Mouse (Mus musculus): ENCODE measurements at regions not wholly inside any gene's neighbourhood (a gene's known extent, or its start where the extent isn't known, plus 50 kb on each side); places are given as distances from the start of the nearest gene placed in this dataset.
"Not testable (repeated sequence)": the region's sequence is repeated elsewhere in the genome, so short reads cannot be mapped to it uniquely, and the experiment has no call there.

GRCm38 (mm10) chr6:133724627-133725026, 128.9 kb downstream of the Kap start:
- DNase-seq (ENCODE audit: low spot score); H3K36me3 ChIP-seq (ENCODE audit: control insufficient read depth, insufficient read depth, low read length): not testable (repeated sequence)

DNA sequence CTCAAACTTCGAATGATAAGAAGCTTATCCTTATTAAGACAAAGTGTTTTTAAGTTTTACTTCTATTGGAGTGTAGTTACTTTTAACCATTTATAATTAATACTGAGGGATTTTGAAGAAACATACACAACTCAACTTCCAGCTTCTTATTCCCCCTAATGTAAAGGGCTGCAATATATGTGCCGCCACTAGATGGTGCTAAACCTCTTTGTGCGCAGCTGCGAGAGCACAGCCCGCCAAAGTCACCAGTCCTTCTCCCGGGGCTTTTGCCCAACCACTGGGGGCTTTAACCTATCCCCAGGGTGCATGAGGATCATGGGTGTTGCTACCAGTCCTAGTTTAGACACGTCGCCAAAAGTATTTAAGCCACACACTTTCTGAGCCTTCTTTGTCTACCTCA, 146.8 kb downstream of the Kap start:
- 3% methylated on average over 8 of the region's 8 CpGs for WGBS
- H3K36me3 ChIP-seq (ENCODE audit: control insufficient read depth, insufficient read depth, low read length); H3K9ac ChIP-seq (ENCODE audit: low read length); H3K27me3 ChIP-seq (ENCODE audit: control insufficient read depth, insufficient read depth, low read length); H3K4me3 ChIP-seq (ENCODE audit: low read depth, low read length); H3K4me1 ChIP-seq (replicated peaks; ENCODE audit: control insufficient read depth, insufficient read depth, low read length); H3K9me3 ChIP-seq (ENCODE audit: control insufficient read depth, low read length); H3K27ac ChIP-seq (ENCODE audit: low read depth, low read length): not testable (repeated sequence)
- DNase-seq (ENCODE audit: low spot score) (peak; percentile 54), ATAC-seq (replicated peaks; ENCODE audit: low FRiP score) (peak; percentile 77)
- H3K4me2 ChIP-seq (ENCODE audit: low read depth, low read length, severe bottlenecking), result peak overlapping the region; percentile 11; the same call in 1 of the 2 replicates

More at GRCm38 (mm10) chr6:133724627-133725026, 128.9 kb downstream of the Kap start:
- H3K9ac ChIP-seq (ENCODE audit: low read length); H3K27me3 ChIP-seq (ENCODE audit: control insufficient read depth, insufficient read depth, low read length); H3K4me2 ChIP-seq (ENCODE audit: low read depth, low read length, severe bottlenecking); H3K9me3 ChIP-seq (ENCODE audit: control insufficient read depth, low read length); H3K4me3 ChIP-seq (ENCODE audit: low read depth, low read length); H3K4me1 ChIP-seq (replicated peaks; ENCODE audit: control insufficient read depth, insufficient read depth, low read length); H3K27ac ChIP-seq (ENCODE audit: low read depth, low read length); ATAC-seq (replicated peaks; ENCODE audit: low FRiP score): not testable (repeated sequence)
- WGBS, result 70% methylated on average over 6 of the region's 6 CpGs

DNA sequence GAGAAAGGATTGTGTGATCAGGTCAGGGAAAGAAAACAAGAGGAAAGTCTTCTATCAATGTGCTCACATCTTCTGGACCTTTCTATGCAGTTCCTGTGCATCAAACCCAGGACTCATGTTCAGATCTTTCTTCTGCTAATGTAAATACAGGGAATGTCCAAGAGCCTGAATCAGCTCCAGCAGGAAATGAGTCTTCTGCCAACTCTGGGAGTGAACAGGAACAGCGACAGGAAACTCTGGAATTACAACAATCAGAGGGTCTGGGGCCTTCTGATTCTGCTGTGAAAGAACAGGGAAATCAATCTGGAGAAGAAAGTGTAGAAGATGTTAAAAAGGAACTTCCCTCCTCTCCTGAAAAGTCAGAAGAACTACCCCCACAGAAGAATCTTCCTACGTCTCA, 151.9 kb downstream of the Kap start:
- no peaks in the 10 kb centered on the region for H3K4me1 ChIP-seq (replicated peaks; ENCODE audit: control insufficient read depth, insufficient read depth, low read length)
- no peak overlapping the region for H3K4me3 ChIP-seq (ENCODE audit: low read depth, low read length)
- no peak overlapping the region for H3K4me2 ChIP-seq (ENCODE audit: low read depth, low read length, severe bottlenecking)
- H3K27ac ChIP-seq (ENCODE audit: low read depth, low read length), result no peak overlapping the region
- no peaks in the 10 kb centered on the region for H3K27me3 ChIP-seq (ENCODE audit: control insufficient read depth, insufficient read depth, low read length)
- H3K36me3 ChIP-seq (ENCODE audit: control insufficient read depth, insufficient read depth, low read length), result no peaks in the 10 kb centered on the region
- no peak overlapping the region for H3K9ac ChIP-seq (ENCODE audit: low read length)
- ATAC-seq (replicated peaks; ENCODE audit: low FRiP score) (no peak), DNase-seq (ENCODE audit: low spot score) (no peak)
- 73% methylated on average over 2 of the region's 2 CpGs for WGBS
- H3K9me3 ChIP-seq (ENCODE audit: control insufficient read depth, low read length), result no peaks in the 10 kb centered on the region

Measured in forebrain, embryonic 11.5 days (tissue).